Mouse (Mus musculus): ENCODE data around the gene Tcf7l1.

DNA sequence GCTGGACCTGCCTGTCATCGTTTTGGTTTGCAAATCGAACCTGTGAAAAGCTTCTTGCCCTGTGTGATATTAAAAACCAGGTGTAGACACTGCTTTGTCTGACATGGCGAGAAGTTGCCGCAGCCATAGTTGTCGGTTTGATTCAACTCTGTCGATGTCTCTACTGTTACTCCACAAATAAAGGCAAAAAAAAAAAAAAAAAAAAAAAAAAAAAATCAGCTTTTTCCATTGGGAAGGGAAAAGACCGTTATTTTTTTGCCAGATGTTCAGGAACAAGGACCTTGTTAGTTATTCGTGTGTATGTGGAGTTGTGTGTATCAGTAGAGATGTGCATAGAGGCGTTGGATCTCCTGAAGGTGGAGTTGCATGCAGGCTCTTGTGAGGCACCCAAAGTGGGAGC is 36.7 kb upstream of the Tcf7l1 start:
- TF ChIP-seq CTCF (IDR thresholded peaks at IDR 0.05) (no peak), EP300 (IDR thresholded peaks at IDR 0.05) (no peak)
